Mouse (Mus musculus) bone marrow macrophage, adult 2 months (primary cell): ENCODE measurements around the gene Peg10.

ENCODE experiments used
- CTCF ChIP-seq: IDR thresholded peaks from 2 replicates; pipeline ENCODE4 v1.5.1; 2012; ENCODE audit warnings: low read depth, mild to moderate bottlenecking, low read length, moderate library complexity
- POLR2A ChIP-seq: IDR thresholded peaks from 2 replicates; pipeline ENCODE4 v1.6.1; 2012; ENCODE audit warnings: mild to moderate bottlenecking, low read depth, low read length, borderline replicate concordance

DNA sequence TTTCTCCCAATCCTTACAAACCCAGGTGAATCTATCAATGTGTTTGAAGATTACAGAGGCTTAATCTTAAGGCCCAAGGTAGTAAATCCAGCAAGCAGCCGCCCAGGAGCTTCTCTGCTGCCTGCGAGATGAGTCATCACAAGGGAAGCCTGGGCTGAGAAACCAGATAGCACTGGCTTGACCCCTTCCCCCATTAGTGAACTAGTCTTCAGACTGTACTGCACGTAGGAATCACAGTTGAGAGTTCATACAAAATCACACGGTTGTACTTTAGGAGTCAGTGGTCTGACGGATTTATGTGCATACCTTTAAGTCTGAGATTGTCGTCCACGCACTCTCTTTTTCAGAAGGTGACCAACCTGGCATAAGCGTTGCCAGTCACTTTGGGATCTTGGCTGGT, 13.9 kb upstream of the Peg10 start:
- TF ChIP-seq POLR2A (no peak), CTCF (no peak)
